Mouse (Mus musculus) sigmoid colon, adult 10 weeks (tissue): ENCODE results near the gene Vpreb2. TPM values are rescaled to one million over a fixed set of nuclear protein-coding genes. Genes with fewer than 3 reads are reported as not detected.

ENCODE experiments used
- polyA plus RNA-seq: library from polyadenylated mRNA; stranded (reverse); fragments of 350-450 nt; fragmentation: Illumina TruSeq; extraction: RNeasy Lipid Tissue Mini Kit (QIAGEN cat#74804); gene quantifications from one replicate; pipeline ENCODE4 v1.2.3, GENCODE M21; 2014; ENCODE audit warnings: low read depth, low replicate concordance

Gene Vpreb2
- not detected for polyA plus RNA-seq

DNA sequence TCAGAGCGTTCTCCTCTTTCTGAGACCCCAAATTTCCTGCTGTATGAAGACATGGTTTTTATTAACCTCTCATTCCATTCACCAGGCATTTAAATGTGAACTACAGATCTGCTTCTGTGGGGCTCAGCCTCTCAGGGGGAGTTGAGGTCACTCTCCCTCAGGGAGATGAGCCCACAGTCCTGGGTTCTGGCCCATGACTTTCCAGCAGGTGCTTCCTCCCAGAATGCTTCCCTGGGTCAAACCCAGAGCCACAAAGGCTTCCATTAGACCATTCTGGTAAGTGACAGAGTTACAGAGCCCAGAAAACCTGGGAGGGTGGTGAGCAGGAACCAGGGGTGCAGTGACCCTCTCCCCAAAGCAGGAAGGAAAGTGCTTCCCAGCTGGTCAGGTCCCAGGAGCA is at the start of gene Vpreb2:
Vpreb2 (plus strand) TSS at position 301 of the 400 bp plus-strand sequence.

Other genes with a start within 250 kb of the Vpreb2 start
- gene Med15, start 247.5 kb upstream of the Vpreb2 start, polyA plus RNA-seq = 13.7 TPM
- 10.7 TPM for gene Klhl22, start 220.8 kb upstream of the Vpreb2 start, polyA plus RNA-seq
- gene Scarf2, start 183.1 kb upstream of the Vpreb2 start, polyA plus RNA-seq = not detected
- not detected for gene B830017H08Rik, start 147.3 kb upstream of the Vpreb2 start, polyA plus RNA-seq
- gene Car15, start 142.1 kb upstream of the Vpreb2 start, polyA plus RNA-seq = 1.1 TPM
- gene Gm20518, start 88.8 kb upstream of the Vpreb2 start, polyA plus RNA-seq = not detected
- not detected for gene Tssk1, start 86.2 kb upstream of the Vpreb2 start, polyA plus RNA-seq
- 9.9 TPM for gene Dgcr2, start 81.9 kb upstream of the Vpreb2 start, polyA plus RNA-seq
- gene Tssk2, start 81.8 kb upstream of the Vpreb2 start, polyA plus RNA-seq = not detected
- gene Ess2, start 69.1 kb upstream of the Vpreb2 start, polyA plus RNA-seq = 3.5 TPM
- not detected for gene Gsc2, start 65.4 kb upstream of the Vpreb2 start, polyA plus RNA-seq
- gene Slc25a1, start 52.2 kb upstream of the Vpreb2 start, polyA plus RNA-seq = 14.8 TPM
- gene Dgcr6, start 72.4 kb downstream of the Vpreb2 start, polyA plus RNA-seq = 2.8 TPM
- 0.28 TPM for gene Prodh, start 109.8 kb downstream of the Vpreb2 start, polyA plus RNA-seq
- gene Rtn4r, start 147.2 kb downstream of the Vpreb2 start, polyA plus RNA-seq = not detected
- gene Ccdc188, start 237.5 kb downstream of the Vpreb2 start, polyA plus RNA-seq = not detected